Mouse (Mus musculus): Measurements from ENCODE around the gene Gmpr. TPM values are rescaled to one million over a fixed set of nuclear protein-coding genes. Genes with fewer than 3 reads are reported as not detected.

The Gmpr gene
- polyA plus RNA-seq, 1 experiment from 2014 or later = 39.3 TPM

- Histone ChIP-seq H3K4me2 (replicated peaks) (no peak overlapping the region), H3K4me3 (replicated peaks) (no peak overlapping the region), H3K27ac (replicated peaks) (no peak overlapping the region), H3K27me3 (no peaks in the 10 kb centered on the region), H3K36me3 (0 out of 2 replicates have a peak, but pooled peaks cover 5% of the 10 kb centered on the region), H3K4me1 (no peaks in the 10 kb centered on the region), H3K9ac (no peak overlapping the region), H3K9me3 (replicated peaks) (no peaks in the 10 kb centered on the region)
- 74% methylated on average over 5 of the region's 5 CpGs for WGBS
- ATAC-seq (ENCODE audit: insufficient number of reproducible peaks, low FRiP score, low TSS enrichment, low read depth) = no peak
Observed at GRCm38 (mm10) chr13:45547549-45547948, 40.3 kb downstream of the Gmpr start.

- Histone ChIP-seq H3K4me2 (replicated peaks) (no peak overlapping the region), H3K9ac (no peak overlapping the region), H3K4me1 (0 out of 2 replicates have a peak, but pooled peaks cover 4% of the 10 kb centered on the region), H3K4me3 (replicated peaks) (no peak overlapping the region), H3K27me3 (no peaks in the 10 kb centered on the region), H3K36me3 (0 out of 2 replicates have a peak, but pooled peaks cover 4% of the 10 kb centered on the region), H3K9me3 (replicated peaks) (no peaks in the 10 kb centered on the region), H3K27ac (replicated peaks) (no peak overlapping the region)
- 63% methylated on average over 7 of the region's 7 CpGs for WGBS
- no peak for ATAC-seq (ENCODE audit: insufficient number of reproducible peaks, low FRiP score, low TSS enrichment, low read depth)
Observed at GRCm38 (mm10) chr13:45553674-45554073, 46.4 kb downstream of the Gmpr start.

GRCm38 (mm10) chr13:45558367-45558766 is 51.1 kb downstream of the Gmpr start:
- 71% methylated on average over 4 of the region's 4 CpGs for WGBS
- ATAC-seq (ENCODE audit: insufficient number of reproducible peaks, low FRiP score, low TSS enrichment, low read depth) = no peak

GRCm38 (mm10) chr13:45559258-45559657 is 52.0 kb downstream of the Gmpr start:
- Histone ChIP-seq H3K9me3 (replicated peaks) (no peaks in the 10 kb centered on the region), H3K9ac (no peak overlapping the region), H3K27ac (replicated peaks) (no peak overlapping the region), H3K4me3 (replicated peaks) (no peak overlapping the region), H3K27me3 (no peaks in the 10 kb centered on the region), H3K4me1 (no peaks in the 10 kb centered on the region), H3K36me3 (0 out of 2 replicates have a peak, but pooled peaks cover 4% of the 10 kb centered on the region), H3K4me2 (replicated peaks) (no peak overlapping the region)
- 83% methylated on average over 3 of the region's 3 CpGs for WGBS
- ATAC-seq (ENCODE audit: insufficient number of reproducible peaks, low FRiP score, low TSS enrichment, low read depth) = no peak

More at GRCm38 (mm10) chr13:45558367-45558766, 51.1 kb downstream of the Gmpr start:
- Histone ChIP-seq H3K36me3 (0 out of 2 replicates have a peak, but pooled peaks cover 4% of the 10 kb centered on the region), H3K9me3 (replicated peaks) (no peaks in the 10 kb centered on the region), H3K27ac (replicated peaks) (no peak overlapping the region), H3K4me1 (0 out of 2 replicates have a peak, but pooled peaks cover 4% of the 10 kb centered on the region), H3K9ac (no peak overlapping the region), H3K4me2 (replicated peaks) (no peak overlapping the region), H3K27me3 (no peaks in the 10 kb centered on the region), H3K4me3 (replicated peaks) (no peak overlapping the region)

DNA sequence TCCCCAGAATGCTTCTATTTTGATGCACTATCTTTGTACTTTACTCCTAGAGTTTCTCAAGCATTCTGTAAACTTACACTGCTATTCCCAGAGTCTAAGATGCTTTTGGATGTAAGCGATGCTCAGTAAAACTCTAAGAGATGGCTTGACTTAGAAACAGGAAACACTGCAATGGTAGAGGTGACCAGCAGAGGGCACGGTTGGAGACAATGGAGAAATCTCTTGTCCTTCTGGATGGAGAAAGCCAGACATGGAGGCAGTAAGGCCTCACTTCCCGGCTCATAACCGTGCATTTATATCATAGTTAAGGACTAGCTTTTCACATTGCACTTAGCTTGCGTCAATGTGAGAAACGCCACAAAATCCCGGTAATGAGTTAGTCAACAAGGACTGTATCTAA is 53.3 kb downstream of the Gmpr start:
- Histone ChIP-seq H3K4me2 (replicated peaks) (no peak overlapping the region), H3K4me1 (no peaks in the 10 kb centered on the region), H3K27me3 (no peaks in the 10 kb centered on the region), H3K9me3 (replicated peaks) (no peaks in the 10 kb centered on the region), H3K27ac (replicated peaks) (no peak overlapping the region), H3K36me3 (0 out of 2 replicates have a peak, but pooled peaks cover 4% of the 10 kb centered on the region), H3K9ac (no peak overlapping the region), H3K4me3 (replicated peaks) (no peak overlapping the region)
- 76% methylated on average over 7 of the region's 7 CpGs for WGBS
- no peak for ATAC-seq (ENCODE audit: insufficient number of reproducible peaks, low FRiP score, low TSS enrichment, low read depth)

DNA sequence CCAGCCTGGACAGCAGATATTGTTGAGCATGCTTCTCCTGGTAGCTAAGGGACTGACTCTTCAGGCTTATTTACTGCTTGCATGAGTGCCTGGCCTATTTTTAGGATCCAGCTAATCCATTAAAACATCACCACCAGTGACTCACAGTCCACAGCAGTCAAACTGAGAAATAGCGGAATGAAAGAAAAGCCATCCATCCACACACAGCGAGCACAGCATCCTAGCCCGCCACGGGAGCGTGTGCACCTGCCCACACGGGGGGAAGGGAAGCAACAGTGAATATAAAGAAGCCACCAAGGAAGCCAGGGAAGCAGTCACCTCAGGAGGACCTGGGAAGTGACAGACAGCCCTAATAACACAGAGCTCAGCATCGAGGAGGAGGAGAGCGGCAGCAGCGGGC is 54.8 kb downstream of the Gmpr start:
- peaks cover 7% of the 10 kb centered on the region; the same call in 1 of the 2 replicates for H3K36me3 ChIP-seq
- no peaks in the 10 kb centered on the region for H3K27me3 ChIP-seq
- H3K9ac ChIP-seq = no peak overlapping the region
- no peaks in the 10 kb centered on the region for H3K4me1 ChIP-seq
- no peak overlapping the region for H3K27ac ChIP-seq (replicated peaks)
- no peaks in the 10 kb centered on the region for H3K9me3 ChIP-seq (replicated peaks)
- no peak for ATAC-seq (ENCODE audit: insufficient number of reproducible peaks, low FRiP score, low TSS enrichment, low read depth)
- WGBS = 82% methylated on average over 9 of the region's 9 CpGs
- no peak overlapping the region for H3K4me2 ChIP-seq (replicated peaks)
- no peak overlapping the region for H3K4me3 ChIP-seq (replicated peaks)

- H3K4me2 ChIP-seq (replicated peaks) = no peak overlapping the region
- H3K9me3 ChIP-seq (replicated peaks) = no peaks in the 10 kb centered on the region
- H3K4me1 ChIP-seq = no peaks in the 10 kb centered on the region
- H3K27me3 ChIP-seq = no peaks in the 10 kb centered on the region
- no peak overlapping the region for H3K27ac ChIP-seq (replicated peaks)
- ATAC-seq (ENCODE audit: insufficient number of reproducible peaks, low FRiP score, low TSS enrichment, low read depth) = no peak; the same call in 1 of the 2 replicates
- 49% methylated on average over 4 of the region's 4 CpGs for WGBS
- peaks cover 8% of the 10 kb centered on the region; the same call in 1 of the 2 replicates for H3K36me3 ChIP-seq
- H3K4me3 ChIP-seq (replicated peaks) = no peak overlapping the region
- H3K9ac ChIP-seq = no peak overlapping the region
Observed at GRCm38 (mm10) chr13:45564946-45565345, 57.7 kb downstream of the Gmpr start.

DNA sequence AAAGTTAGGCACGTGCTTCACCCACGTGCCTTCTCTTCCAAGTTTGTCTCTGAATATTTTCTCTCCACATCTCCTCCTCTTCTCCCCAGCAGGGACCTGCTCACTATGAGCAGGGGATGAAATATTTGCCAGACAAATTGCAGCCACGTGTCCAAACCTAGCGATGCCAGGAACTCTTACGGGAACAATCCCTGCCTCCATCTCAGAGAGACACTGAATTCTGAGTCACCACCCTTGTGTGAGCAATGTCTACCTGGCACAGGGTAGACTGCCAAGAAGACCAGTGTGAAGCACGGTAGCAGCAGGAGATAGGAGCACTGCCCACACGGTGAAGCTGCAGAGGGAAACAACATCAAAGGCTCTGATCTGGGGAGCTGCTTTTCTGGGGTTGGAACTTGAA is 62.7 kb downstream of the Gmpr start:
- WGBS = 52% methylated on average over 7 of the region's 7 CpGs
- Histone ChIP-seq H3K9me3 (replicated peaks) (no peaks in the 10 kb centered on the region), H3K9ac (no peak overlapping the region), H3K4me2 (replicated peaks) (no peak overlapping the region), H3K4me1 (peaks cover 4% of the 10 kb centered on the region; the same call in 1 of the 2 replicates), H3K4me3 (replicated peaks) (no peak overlapping the region), H3K27ac (replicated peaks) (no peak overlapping the region), H3K27me3 (no peaks in the 10 kb centered on the region), H3K36me3 (peaks cover 8% of the 10 kb centered on the region; the same call in 1 of the 2 replicates)
- ATAC-seq (ENCODE audit: insufficient number of reproducible peaks, low FRiP score, low TSS enrichment, low read depth) = no peak

- peaks cover 8% of the 10 kb centered on the region; the same call in 1 of the 2 replicates for H3K36me3 ChIP-seq
- peaks cover 11% of the 10 kb centered on the region; the same call in 1 of the 2 replicates for H3K4me1 ChIP-seq
- no peak overlapping the region for H3K4me2 ChIP-seq (replicated peaks)
- H3K4me3 ChIP-seq (replicated peaks) = no peak overlapping the region
- no peak overlapping the region for H3K9ac ChIP-seq
- 3% methylated on average over 6 of the region's 6 CpGs for WGBS
- H3K9me3 ChIP-seq (replicated peaks) = no peaks in the 10 kb centered on the region
- no peaks in the 10 kb centered on the region for H3K27me3 ChIP-seq
- H3K27ac ChIP-seq (replicated peaks) = no peak overlapping the region
- ATAC-seq (ENCODE audit: insufficient number of reproducible peaks, low FRiP score, low TSS enrichment, low read depth) = no peak
Observed at GRCm38 (mm10) chr13:45571795-45572262, 64.6 kb downstream of the Gmpr start.

DNA sequence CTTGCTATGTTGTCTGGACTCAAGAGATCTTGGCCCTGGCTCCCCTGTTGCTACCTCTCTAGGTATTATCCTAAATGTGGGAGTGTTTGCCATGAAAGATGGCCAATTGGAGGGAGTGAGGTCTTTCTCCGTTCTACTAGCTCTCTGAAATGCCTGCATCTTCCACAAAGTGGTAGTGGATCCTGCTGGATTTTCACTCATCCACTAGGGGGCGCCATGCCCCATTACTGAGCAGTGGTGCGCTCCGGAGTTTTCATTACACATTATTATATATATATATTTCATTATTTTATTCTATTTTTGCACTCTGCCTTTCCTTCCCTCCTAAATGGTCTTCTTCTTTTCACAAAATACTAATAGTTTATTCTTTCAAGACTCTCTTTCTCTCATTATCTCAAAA is 65.5 kb downstream of the Gmpr start:
- no peaks in the 10 kb centered on the region for H3K27me3 ChIP-seq
- 36% methylated on average over 4 of the region's 4 CpGs for WGBS
- no peak overlapping the region for H3K4me2 ChIP-seq (replicated peaks)
- H3K9ac ChIP-seq = no peak overlapping the region
- no peak for ATAC-seq (ENCODE audit: insufficient number of reproducible peaks, low FRiP score, low TSS enrichment, low read depth)
- H3K4me3 ChIP-seq (replicated peaks) = no peak overlapping the region
- H3K4me1 ChIP-seq = peaks cover 16% of the 10 kb centered on the region; the same call in 1 of the 2 replicates
- no peaks in the 10 kb centered on the region for H3K9me3 ChIP-seq (replicated peaks)
- no peak overlapping the region for H3K27ac ChIP-seq (replicated peaks)
- no peaks in the 10 kb centered on the region for H3K36me3 ChIP-seq

DNA sequence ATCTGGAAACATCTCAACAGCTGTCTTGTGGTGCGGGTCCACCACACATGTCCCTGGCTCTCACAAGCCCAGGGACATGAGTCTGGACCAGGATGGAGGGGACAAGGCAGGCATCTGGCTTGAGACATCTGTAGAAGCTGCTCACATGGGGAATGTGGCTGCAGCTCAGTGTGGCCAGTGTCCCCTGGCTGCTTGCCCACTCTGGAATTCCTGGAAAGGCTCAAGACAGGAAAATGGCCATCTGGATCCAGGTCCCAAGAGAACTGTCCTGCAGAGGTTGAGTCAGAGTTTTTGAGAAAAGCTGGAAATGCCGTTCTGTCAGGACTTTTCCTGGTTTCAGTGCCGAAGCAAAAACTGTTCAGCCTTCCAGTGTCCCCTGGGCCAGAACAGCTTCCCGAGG is 68.9 kb downstream of the Gmpr start:
- ATAC-seq (ENCODE audit: insufficient number of reproducible peaks, low FRiP score, low TSS enrichment, low read depth) = peak; percentile 49; the same call in 1 of the 2 replicates
- H3K9me3 ChIP-seq (replicated peaks) = no peaks in the 10 kb centered on the region
- H3K4me1 ChIP-seq = peaks cover 17% of the 10 kb centered on the region; the same call in 1 of the 2 replicates
- no peaks in the 10 kb centered on the region for H3K36me3 ChIP-seq
- no peaks in the 10 kb centered on the region for H3K27me3 ChIP-seq
- peak overlapping the region; percentile 58 for H3K27ac ChIP-seq (replicated peaks)
- 59% methylated on average over 4 of the region's 4 CpGs for whole genome bisulfite sequencing
- H3K9ac ChIP-seq = no peak overlapping the region
- no peak overlapping the region for H3K4me3 ChIP-seq (replicated peaks)
- no peak overlapping the region for H3K4me2 ChIP-seq (replicated peaks)

- ATAC-seq (ENCODE audit: insufficient number of reproducible peaks, low FRiP score, low TSS enrichment, low read depth) = no peak
Observed at GRCm38 (mm10) chr13:45577366-45577765, 70.1 kb downstream of the Gmpr start.

More at GRCm38 (mm10) chr13:45577366-45577765, 70.1 kb downstream of the Gmpr start:
- no peak overlapping the region for H3K9ac ChIP-seq
- WGBS = 64% methylated on average over 5 of the region's 5 CpGs
- H3K9me3 ChIP-seq (replicated peaks) = no peaks in the 10 kb centered on the region
- H3K27ac ChIP-seq (replicated peaks) = no peak overlapping the region
- H3K36me3 ChIP-seq = no peaks in the 10 kb centered on the region
- no peak overlapping the region for H3K4me2 ChIP-seq (replicated peaks)
- peaks cover 13% of the 10 kb centered on the region; the same call in 1 of the 2 replicates for H3K4me1 ChIP-seq
- H3K27me3 ChIP-seq = no peaks in the 10 kb centered on the region
- no peak overlapping the region for H3K4me3 ChIP-seq (replicated peaks)

All from embryonic facial prominence, embryonic 15.5 days (tissue).